Comparison of ENCODE assay signal across 41 mouse cellular contexts in the genomic region with DNA sequence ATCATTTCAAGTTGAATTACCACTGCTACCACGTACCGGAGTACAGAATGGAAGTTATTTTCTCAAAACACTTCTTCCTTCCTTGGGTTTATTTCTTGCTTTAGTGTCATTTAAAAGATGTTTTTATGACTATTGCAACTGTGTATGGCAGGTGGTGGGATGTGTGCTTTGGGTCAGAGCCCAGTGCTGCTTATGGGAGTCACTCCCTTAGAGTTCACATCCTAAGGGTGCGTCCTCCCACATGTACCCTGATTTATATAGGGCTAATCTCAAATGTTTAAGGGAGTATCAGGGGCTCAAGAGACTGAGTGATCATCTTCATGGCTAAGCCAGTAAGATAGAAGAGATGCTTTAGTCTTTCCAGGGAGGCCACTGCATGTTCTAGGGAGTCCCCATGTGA. TPM values are rescaled to one million over a fixed set of nuclear protein-coding genes. Genes with fewer than 3 reads are reported as not detected.
"Had no signal": no experiment of that assay in that cellular context is flagged by ENCODE, and none has a peak within 500 bp of the region (broad histone marks: within the 10 kb centered on the region; RNA-seq: fewer than 3 reads in every experiment).

No protein-coding gene starts in this region.

- H3K4me2 ChIP-seq: heart, embryonic 11.5 days; heart, embryonic 13.5 days; heart, embryonic 15.5 days; hindbrain, embryonic 12.5 days; hindbrain, embryonic 14.5 days; intestine, embryonic 15.5 days; kidney, embryonic 15.5 days; limb, embryonic 13.5 days; limb, embryonic 15.5 days; liver, embryonic 12.5 days had no signal

- H3K27me3 ChIP-seq: heart, embryonic 13.5 days; heart, embryonic 15.5 days; hindbrain, embryonic 12.5 days; intestine, embryonic 15.5 days; kidney, embryonic 15.5 days; limb, embryonic 13.5 days; limb, embryonic 15.5 days; liver, embryonic 12.5 days had no signal

- DNase-seq: gastrocnemius, adult 2 months; gastrocnemius, postnatal 10 days; gastrocnemius, postnatal 25 days; heart, adult 2 months; heart, postnatal 14 days; heart, postnatal 36 days; kidney, adult 8-10 months; kidney, postnatal 10 days; kidney, postnatal 36 days; layer of hippocampus, adult 9-11 months; layer of hippocampus, postnatal 36 days; left cerebral cortex, postnatal 4 days; lung, adult 18-20 months had no signal

- ATAC-seq: hindbrain, embryonic 16.5 days; inflammation-experienced regulatory T-cells, adult 6 months; intestine, embryonic 15.5 days; intestine, postnatal 0 days; liver, embryonic 12.5 days had no signal

- H3K9ac ChIP-seq: heart, embryonic 13.5 days; heart, embryonic 15.5 days; hindbrain, embryonic 12.5 days; hindbrain, embryonic 14.5 days; intestine, embryonic 15.5 days; kidney, embryonic 15.5 days; limb, embryonic 13.5 days; limb, embryonic 15.5 days; liver, embryonic 12.5 days; liver, embryonic 14.5 days had no signal

- H3K36me3 ChIP-seq: heart, embryonic 13.5 days; heart, embryonic 15.5 days; hindbrain, embryonic 10.5 days; hindbrain, embryonic 12.5 days; intestine, embryonic 15.5 days; kidney, embryonic 15.5 days; limb, embryonic 13.5 days; limb, embryonic 15.5 days; liver, embryonic 12.5 days had no signal

- H3K9me3 ChIP-seq: heart, embryonic 13.5 days; heart, embryonic 15.5 days; hindbrain, embryonic 10.5 days; hindbrain, embryonic 12.5 days; intestine, embryonic 15.5 days; kidney, embryonic 15.5 days; limb, embryonic 13.5 days; limb, embryonic 15.5 days; liver, embryonic 12.5 days had no signal

- H3K4me3 ChIP-seq: gastrocnemius, adult 2 months; heart, adult 2 months; heart, embryonic 13.5 days; heart, embryonic 15.5 days; hindbrain, embryonic 10.5 days; hindbrain, embryonic 12.5 days; intestine, embryonic 15.5 days; kidney, embryonic 15.5 days; limb, embryonic 13.5 days; limb, embryonic 15.5 days; liver, embryonic 12.5 days had no signal

- H3K4me1 ChIP-seq: heart, embryonic 13.5 days; heart, embryonic 15.5 days; hindbrain, embryonic 10.5 days; hindbrain, embryonic 12.5 days; intestine, embryonic 15.5 days; kidney, embryonic 15.5 days; limb, embryonic 13.5 days; limb, embryonic 15.5 days; liver, embryonic 12.5 days had no signal

- H3K27ac ChIP-seq: gastrocnemius, adult 2 months; heart, adult 2 months; heart, embryonic 13.5 days; heart, embryonic 15.5 days; hindbrain, embryonic 10.5 days; hindbrain, embryonic 12.5 days; hindbrain, embryonic 14.5 days; intestine, embryonic 15.5 days; kidney, embryonic 15.5 days; limb, embryonic 13.5 days; limb, embryonic 15.5 days; liver, embryonic 12.5 days; liver, embryonic 14.5 days had no signal

RNA-seq across cellular contexts. Expression of gene Gm11983, which starts 11.3 kb away (rescaled TPM):
- total RNA-seq: gastrocnemius, adult 2 months; gastrocnemius, postnatal 10 days; gastrocnemius, postnatal 25 days; gastrocnemius, postnatal 4 days; granulocyte monocyte progenitor cell, adult 5-6 weeks; heart, adult 2 months; heart, postnatal 14 days; heart, postnatal 36 days; layer of hippocampus, adult 18-20 months; layer of hippocampus, adult 8-10 months; layer of hippocampus, postnatal 14 days; layer of hippocampus, postnatal 36 days; left cerebral cortex, adult 18-20 months; left cerebral cortex, adult 8-10 months; left cerebral cortex, postnatal 10 days; left cerebral cortex, postnatal 25 days; left cerebral cortex, postnatal 4 days; liver, adult 2 months had no signal
- polyA plus RNA-seq: heart, adult 2 months; heart, embryonic 11.5 days; heart, embryonic 13.5 days; heart, embryonic 15.5 days; heart, postnatal 0 days; hindbrain, embryonic 10.5 days; hindbrain, embryonic 12.5 days; hindbrain, embryonic 14.5 days; hindbrain, embryonic 16.5 days; inflammation-experienced regulatory T-cells, adult 6 months; intestine, embryonic 15.5 days; intestine, postnatal 0 days; kidney, embryonic 15.5 days; limb, embryonic 11.5 days; limb, embryonic 13.5 days; limb, embryonic 15.5 days; liver, adult 2 months; liver, embryonic 12.5 days; liver, embryonic 14.5 days; liver, embryonic 16.5 days had no signal
